Mouse (Mus musculus) heart, postnatal 0 days (tissue): Measurements from ENCODE around the gene Vdr.

Experiments
- CTCF ChIP-seq: IDR thresholded peaks from 2 replicates; pipeline ENCODE4 v1.5.1; 2016; ENCODE audit warnings: antibody characterized with exemption, control low read depth, low read depth
- EP300 ChIP-seq: IDR thresholded peaks from 2 replicates; pipeline ENCODE4 v1.6.1; 2016; ENCODE audit warnings: antibody characterized with exemption, low read depth

DNA sequence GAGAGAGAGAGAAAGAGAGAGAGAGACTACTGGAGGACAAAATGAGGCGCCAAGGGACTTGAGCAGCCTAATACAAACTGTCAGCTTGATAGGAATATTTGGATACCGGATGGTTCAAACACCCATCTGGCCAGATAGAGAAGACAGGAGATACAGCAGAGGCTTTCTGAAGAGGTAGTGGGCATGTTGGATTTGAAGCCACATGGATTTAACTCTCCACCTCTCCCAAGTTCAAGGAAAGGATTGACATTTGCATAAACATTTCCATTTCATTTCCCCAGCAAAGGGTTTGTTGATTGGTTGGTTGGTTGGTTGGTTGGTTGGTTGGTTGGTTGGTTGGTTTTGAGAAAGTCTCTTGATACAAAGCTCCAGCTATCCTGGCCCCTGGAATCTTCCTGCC lies 62.6 kb downstream of the Vdr start:
- no peak for TF ChIP-seq CTCF
- TF ChIP-seq EP300: no peak
